Mouse (Mus musculus) forebrain, embryonic 12.5 days (tissue): Measurements from ENCODE around the gene Cdt1. TPM values are rescaled to one million over a fixed set of nuclear protein-coding genes. Genes with fewer than 3 reads are reported as not detected.

ENCODE experiments used
- microRNA-seq: library from miRNA; unstranded; fragments of <30 nt; microRNA quantifications from one replicate; pipeline ENCODE4, GENCODE M21; 2017
- polyA plus RNA-seq: library from polyadenylated mRNA; unstranded; fragments of >200 nt; fragmentation: Nextera tagmentation; extraction: Ambion mirVana; gene quantifications from 2 replicates; pipeline ENCODE4 v1.2.1, GENCODE M21; 2016

Gene Cdt1
- polyA plus RNA-seq, 1 experiment from 2014 or later: 46.0 TPM

Small RNAs within 50 kb of the gene (microRNA-seq; reads per million reads assigned to microRNA genes)
- gene Mir6396: not detected

Other genes starting within 250 kb of the Cdt1 start
- gene Trhr2, start 207.3 kb upstream of the Cdt1 start, polyA plus RNA-seq: not detected in 2 replicates
- 71.8 and 75.5 TPM in 2 replicates for gene Zc3h18, start 191.4 kb upstream of the Cdt1 start, polyA plus RNA-seq
- gene Il17c, start 146.0 kb upstream of the Cdt1 start, polyA plus RNA-seq: not detected in 2 replicates
- 37.8 and 42.6 TPM in 2 replicates for gene Cyba, start 135.1 kb upstream of the Cdt1 start, polyA plus RNA-seq
- 39.3 and 42.6 TPM in 2 replicates for gene Mvd, start 124.6 kb upstream of the Cdt1 start, polyA plus RNA-seq
- gene Snai3, start 107.3 kb upstream of the Cdt1 start, polyA plus RNA-seq: 0.15 TPM in 1 of 2 replicates, not detected in the other
- 35.1 and 35.4 TPM in 2 replicates for gene Rnf166, start 92.0 kb upstream of the Cdt1 start, polyA plus RNA-seq
- 79.6 and 83.2 TPM in 2 replicates for gene Ctu2, start 91.9 kb upstream of the Cdt1 start, polyA plus RNA-seq
- gene Piezo1, start 16.7 kb upstream of the Cdt1 start, polyA plus RNA-seq: 4.7 and 4.9 TPM in 2 replicates
- gene Aprt, start 8.9 kb downstream of the Cdt1 start, polyA plus RNA-seq: 170 and 188 TPM in 2 replicates
- gene Galns, start 43.4 kb downstream of the Cdt1 start, polyA plus RNA-seq: 4.2 and 5.0 TPM in 2 replicates
- 42.2 and 44.2 TPM in 2 replicates for gene Trappc2l, start 43.6 kb downstream of the Cdt1 start, polyA plus RNA-seq
- gene Pabpn1l, start 54.7 kb downstream of the Cdt1 start, polyA plus RNA-seq: not detected in 2 replicates
- gene Cbfa2t3, start 131.1 kb downstream of the Cdt1 start, polyA plus RNA-seq: 12.2 and 12.4 TPM in 2 replicates
- 16.1 and 17.3 TPM in 2 replicates for gene Acsf3, start 207.5 kb downstream of the Cdt1 start, polyA plus RNA-seq